Mouse (Mus musculus) intestine, embryonic 14.5 days (tissue): ENCODE measurements at regions not wholly inside any gene's neighbourhood (a gene's known extent, or its start where the extent isn't known, plus 50 kb on each side); places are given as distances from the start of the nearest gene placed in this dataset.

Source experiments
- ATAC-seq: fragments of 200-750 bp; cut with Nextera tagmentation; replicated peaks from 2 replicates; pipeline ENCODE4 v1.8.0; 2017; ENCODE audit warnings: low read depth, moderate number of reproducible peaks, moderate TSS enrichment, moderate library complexity; ENCODE audit not compliant: low FRiP score, low TSS enrichment
- DNase-seq: peaks from one replicate; pipeline ENCODE4 v3.0.0-alpha.2; 2018; ENCODE audit warnings: low spot score
- H3K27ac ChIP-seq: fragments of 300-500 bp; sonication (generic); 2 replicates; pipeline ENCODE4 v1.5.1; 2014; ENCODE audit warnings: low read depth, mild to moderate bottlenecking, control low read depth
- H3K27me3 ChIP-seq: fragments of 300-500 bp; sonication (generic); replicated peaks from 2 replicates; pipeline ENCODE4 v1.6.1; 2014; ENCODE audit warnings: low read length, control low read depth; ENCODE audit not compliant: control insufficient read depth, insufficient read depth
- H3K36me3 ChIP-seq: fragments of 300-500 bp; sonication (generic); 2 replicates; pipeline ENCODE4 v1.6.1; 2014; ENCODE audit warnings: low read length, control low read depth; ENCODE audit not compliant: control insufficient read depth, insufficient read depth
- H3K4me1 ChIP-seq: fragments of 300-500 bp; sonication (generic); replicated peaks from 2 replicates; pipeline ENCODE4 v1.6.1; 2014; ENCODE audit warnings: low read length, control low read depth, mixed read lengths; ENCODE audit not compliant: control insufficient read depth, insufficient read depth
- H3K4me2 ChIP-seq: fragments of 300-500 bp; sonication (generic); 2 replicates; pipeline ENCODE4 v1.6.1; 2014; ENCODE audit warnings: low read length
- H3K4me3 ChIP-seq: fragments of 300-500 bp; sonication (generic); 2 replicates; pipeline ENCODE4 v1.5.1; 2014; ENCODE audit warnings: low read depth, low read length, control low read depth, mixed read lengths
- H3K9ac ChIP-seq: fragments of 300-500 bp; sonication (generic); 2 replicates; pipeline ENCODE4 v1.6.1; 2014; ENCODE audit warnings: mild to moderate bottlenecking, low read length
- H3K9me3 ChIP-seq: fragments of 300-500 bp; sonication (generic); 2 replicates; pipeline ENCODE4 v1.6.1; 2016; ENCODE audit warnings: low read length, control low read depth; ENCODE audit not compliant: control insufficient read depth
- WGBS: fragments of 180-500 bp; shearing (Covaris S2); extraction: QIAGEN DNeasy Blood & Tissue Kit; methylation state at CpG from one replicate; pipeline ENCODE4 v1.1.7; 2014; 5-methylcytosine and 5-hydroxymethylcytosine counted together

DNA sequence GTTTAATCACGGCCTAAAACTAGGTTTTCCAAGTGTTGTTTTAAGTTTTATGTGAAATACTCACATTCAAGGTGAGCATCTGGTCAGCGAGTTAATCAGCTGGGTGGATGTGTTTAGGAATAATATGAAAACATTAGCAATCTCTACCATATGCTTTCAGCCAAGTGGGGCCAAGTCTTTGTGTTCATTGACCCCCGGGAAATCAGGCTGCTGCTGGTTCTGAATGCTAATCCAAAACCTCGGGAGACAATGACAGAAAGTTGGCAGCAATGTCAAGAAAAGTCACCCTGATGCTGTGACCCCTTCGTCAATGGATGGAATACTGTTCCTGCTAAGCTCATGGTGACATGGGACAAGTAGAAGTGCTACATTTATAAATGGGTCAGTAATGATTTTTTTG is 216.2 kb downstream of the Lipi start:
- no peak for DNase-seq
- Histone ChIP-seq H3K4me1 (no peaks in the 10 kb centered on the region), H3K4me2 (no peak overlapping the region), H3K4me3 (no peak overlapping the region), H3K27me3 (no peaks in the 10 kb centered on the region), H3K27ac (no peak overlapping the region), H3K36me3 (no peaks in the 10 kb centered on the region), H3K9ac (no peak overlapping the region), H3K9me3 (no peaks in the 10 kb centered on the region)
- no peak for ATAC-seq
- WGBS: 80% methylated on average over 5 of the region's 5 CpGs

DNA sequence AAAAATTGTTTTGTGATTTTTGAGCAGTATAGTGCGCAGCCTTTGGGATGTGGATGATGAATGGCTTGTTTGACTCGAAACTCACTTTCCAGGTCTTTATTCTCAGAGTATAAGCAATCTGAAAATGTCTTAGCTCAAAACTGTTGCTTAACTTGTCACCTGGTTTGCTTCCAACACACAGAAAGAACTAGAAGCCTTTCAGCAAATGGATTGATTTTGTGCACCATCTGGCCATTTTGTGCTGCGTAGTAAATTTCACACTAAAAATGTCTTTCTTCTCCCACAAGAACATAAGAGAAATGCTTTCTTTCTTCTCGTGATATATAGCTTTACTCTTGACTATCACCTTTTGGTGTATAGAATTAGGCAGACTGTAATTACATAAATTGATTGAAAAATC is 219.1 kb downstream of the Lipi start:
- Histone ChIP-seq H3K27ac (no peak overlapping the region), H3K9ac (no peak overlapping the region), H3K4me2 (no peak overlapping the region), H3K36me3 (no peaks in the 10 kb centered on the region), H3K9me3 (no peaks in the 10 kb centered on the region), H3K27me3 (no peaks in the 10 kb centered on the region), H3K4me1 (no peaks in the 10 kb centered on the region), H3K4me3 (no peak overlapping the region)
- WGBS: 67% methylated on average over 4 of the region's 4 CpGs
- ATAC-seq (no peak), DNase-seq (no peak)

DNA sequence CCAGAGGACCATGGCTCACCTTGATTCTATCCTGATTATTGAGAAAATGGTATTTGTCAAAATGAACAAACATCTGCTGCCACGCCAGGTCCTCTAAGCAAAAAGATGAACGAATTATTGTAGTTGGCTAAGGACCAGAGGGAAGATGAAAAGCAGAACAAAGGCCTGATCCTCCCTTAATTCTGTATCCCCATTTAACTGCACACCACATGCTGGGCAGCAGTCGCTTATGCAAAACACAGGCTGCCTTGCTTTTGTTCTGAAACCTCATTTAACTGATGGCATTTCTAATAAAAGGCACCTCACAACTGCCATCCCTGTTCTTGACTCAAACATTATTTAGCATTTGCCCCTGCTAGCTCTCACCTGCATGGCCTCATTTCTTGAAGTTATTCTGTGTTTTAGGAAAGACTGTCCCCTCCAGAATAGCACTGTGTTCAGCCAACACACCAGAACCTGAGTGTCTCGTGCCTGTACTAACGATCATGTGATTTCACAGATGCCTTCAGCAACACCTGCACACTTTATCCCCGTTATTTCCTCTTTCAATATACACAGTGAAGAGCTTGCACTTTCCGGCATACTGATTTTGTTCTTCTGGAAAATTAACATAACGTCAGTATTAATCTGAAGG is 220.4 kb downstream of the Lipi start:
- DNase-seq: no peak
- ATAC-seq: no peak
- Histone ChIP-seq H3K4me3 (no peak overlapping the region), H3K4me1 (no peaks in the 10 kb centered on the region), H3K27me3 (no peaks in the 10 kb centered on the region), H3K4me2 (no peak overlapping the region), H3K9me3 (no peaks in the 10 kb centered on the region), H3K27ac (no peak overlapping the region), H3K9ac (no peak overlapping the region), H3K36me3 (no peaks in the 10 kb centered on the region)
- 56% methylated on average over 8 of the region's 8 CpGs for WGBS

DNA sequence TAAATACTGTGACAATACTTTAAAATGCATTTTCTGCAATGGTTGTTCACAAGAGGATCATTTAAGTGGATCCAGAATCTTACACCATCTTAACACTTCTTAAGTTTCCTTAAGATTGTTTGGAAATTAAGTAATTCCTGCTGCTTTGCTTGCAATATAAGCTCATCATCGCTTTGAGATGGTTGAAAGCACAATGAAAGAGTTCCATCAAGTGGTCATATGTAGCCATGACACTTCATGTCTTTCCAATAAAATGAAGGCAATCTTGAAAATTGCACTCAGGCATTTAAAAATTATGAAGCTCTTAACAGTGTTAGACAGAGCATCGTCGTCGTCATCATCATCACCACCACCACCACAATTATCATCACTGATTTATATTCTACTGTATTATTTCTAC is 223.8 kb downstream of the Lipi start:
- WGBS: 73% methylated on average over 4 of the region's 4 CpGs
- no peak overlapping the region for H3K27ac ChIP-seq
- H3K27me3 ChIP-seq: no peaks in the 10 kb centered on the region
- no peaks in the 10 kb centered on the region for H3K36me3 ChIP-seq
- H3K4me1 ChIP-seq: no peaks in the 10 kb centered on the region
- ATAC-seq (no peak), DNase-seq (no peak)
- no peak overlapping the region for H3K9ac ChIP-seq
- H3K4me3 ChIP-seq: no peak overlapping the region
- H3K9me3 ChIP-seq: no peaks in the 10 kb centered on the region
- no peak overlapping the region for H3K4me2 ChIP-seq

DNA sequence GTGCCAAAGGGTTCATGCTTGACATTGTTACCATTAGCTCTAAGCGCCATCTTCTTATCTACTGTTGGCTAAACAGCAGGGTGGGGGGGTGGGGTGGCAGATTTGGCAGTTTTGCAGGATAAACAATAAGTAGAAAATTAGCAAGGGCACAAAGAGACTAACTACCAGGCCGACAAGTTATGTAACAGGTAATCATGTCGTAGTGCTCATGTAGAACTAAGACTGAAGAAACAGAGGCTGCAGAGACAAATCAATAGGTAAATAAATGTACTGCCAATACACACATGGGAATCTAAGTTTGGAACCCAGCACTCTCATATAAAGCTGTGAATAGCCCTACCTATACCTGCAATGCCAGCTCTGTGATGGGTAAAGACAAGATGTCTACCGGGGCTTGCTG is 225.1 kb downstream of the Lipi start:
- Histone ChIP-seq H3K4me1 (no peaks in the 10 kb centered on the region), H3K27ac (no peak overlapping the region), H3K9ac (no peak overlapping the region), H3K27me3 (no peaks in the 10 kb centered on the region), H3K36me3 (no peaks in the 10 kb centered on the region), H3K4me2 (no peak overlapping the region), H3K9me3 (no peaks in the 10 kb centered on the region), H3K4me3 (no peak overlapping the region)
- 83% methylated on average over 4 of the region's 4 CpGs for WGBS
- ATAC-seq (no peak), DNase-seq (no peak)

DNA sequence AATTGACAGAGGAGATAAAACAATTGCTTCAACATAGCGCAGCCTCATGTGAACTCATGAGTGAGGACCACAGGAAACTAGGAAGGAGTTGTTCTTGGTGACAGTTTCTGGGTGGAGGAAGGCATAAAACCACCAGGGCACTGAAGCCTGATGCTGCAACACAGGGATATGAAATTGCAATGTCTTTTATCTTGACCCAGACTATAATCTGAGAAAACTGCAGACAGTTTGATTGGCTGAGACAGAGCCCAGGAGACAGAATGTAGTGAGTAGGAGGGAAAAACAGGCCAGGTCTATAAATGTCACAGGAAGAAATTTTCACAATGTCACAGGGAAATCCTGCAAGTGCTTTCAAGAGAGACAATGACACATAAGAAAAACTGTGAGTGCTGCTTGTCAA is 232.5 kb downstream of the Lipi start:
- H3K4me3 ChIP-seq: no peak overlapping the region

DNA sequence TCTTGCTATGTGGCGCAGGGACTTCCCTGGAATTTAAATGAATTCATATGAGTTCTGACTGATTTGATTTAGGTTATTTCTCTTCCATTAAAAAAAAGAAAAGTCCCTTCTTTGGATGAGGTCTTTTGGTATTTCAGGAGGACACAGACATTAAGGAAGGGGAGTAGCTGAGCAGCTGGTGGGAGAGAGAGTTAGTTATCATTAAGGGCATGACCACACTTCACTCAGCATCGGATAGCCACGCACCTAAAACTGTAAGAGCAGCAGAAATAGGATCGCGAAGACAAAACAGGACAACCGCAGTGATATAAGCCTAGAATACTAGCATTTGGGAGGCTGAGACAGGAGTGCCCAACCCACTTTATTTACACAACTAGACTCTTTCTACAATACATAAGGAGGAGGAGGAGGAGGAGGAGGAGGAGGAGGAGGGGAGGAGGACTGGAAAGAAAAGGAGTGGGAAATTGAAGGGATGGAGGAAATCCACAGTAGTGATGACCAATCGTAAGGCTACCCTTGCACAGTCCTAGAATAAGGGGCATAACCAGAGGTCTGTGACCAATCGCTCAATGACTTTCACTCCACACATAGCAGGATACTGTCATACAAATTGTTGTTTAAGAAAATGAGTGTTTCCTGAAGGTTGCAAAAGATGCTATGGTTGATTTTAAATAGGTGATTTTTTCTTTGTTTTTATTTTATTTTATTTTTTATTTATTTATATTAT is 241.5 kb downstream of the Lipi start:
- Histone ChIP-seq H3K4me3 (no peak overlapping the region), H3K4me1 (no peaks in the 10 kb centered on the region), H3K36me3 (no peaks in the 10 kb centered on the region), H3K27ac (no peak overlapping the region), H3K4me2 (no peak overlapping the region), H3K9me3 (no peaks in the 10 kb centered on the region), H3K27me3 (no peaks in the 10 kb centered on the region), H3K9ac (no peak overlapping the region)
- WGBS: 81% methylated on average over 8 of the region's 8 CpGs
- no peak for ATAC-seq
- DNase-seq: no peak

More for the DNA sequence above, 232.5 kb downstream of the Lipi start:
- ATAC-seq (no peak), DNase-seq (no peak)
- Histone ChIP-seq H3K4me2 (no peak overlapping the region), H3K27ac (no peak overlapping the region), H3K4me1 (no peaks in the 10 kb centered on the region), H3K9me3 (no peaks in the 10 kb centered on the region), H3K36me3 (no peaks in the 10 kb centered on the region), H3K27me3 (no peaks in the 10 kb centered on the region), H3K9ac (no peak overlapping the region)
- WGBS: 84% methylated on average over 1 of the region's 1 CpGs

DNA sequence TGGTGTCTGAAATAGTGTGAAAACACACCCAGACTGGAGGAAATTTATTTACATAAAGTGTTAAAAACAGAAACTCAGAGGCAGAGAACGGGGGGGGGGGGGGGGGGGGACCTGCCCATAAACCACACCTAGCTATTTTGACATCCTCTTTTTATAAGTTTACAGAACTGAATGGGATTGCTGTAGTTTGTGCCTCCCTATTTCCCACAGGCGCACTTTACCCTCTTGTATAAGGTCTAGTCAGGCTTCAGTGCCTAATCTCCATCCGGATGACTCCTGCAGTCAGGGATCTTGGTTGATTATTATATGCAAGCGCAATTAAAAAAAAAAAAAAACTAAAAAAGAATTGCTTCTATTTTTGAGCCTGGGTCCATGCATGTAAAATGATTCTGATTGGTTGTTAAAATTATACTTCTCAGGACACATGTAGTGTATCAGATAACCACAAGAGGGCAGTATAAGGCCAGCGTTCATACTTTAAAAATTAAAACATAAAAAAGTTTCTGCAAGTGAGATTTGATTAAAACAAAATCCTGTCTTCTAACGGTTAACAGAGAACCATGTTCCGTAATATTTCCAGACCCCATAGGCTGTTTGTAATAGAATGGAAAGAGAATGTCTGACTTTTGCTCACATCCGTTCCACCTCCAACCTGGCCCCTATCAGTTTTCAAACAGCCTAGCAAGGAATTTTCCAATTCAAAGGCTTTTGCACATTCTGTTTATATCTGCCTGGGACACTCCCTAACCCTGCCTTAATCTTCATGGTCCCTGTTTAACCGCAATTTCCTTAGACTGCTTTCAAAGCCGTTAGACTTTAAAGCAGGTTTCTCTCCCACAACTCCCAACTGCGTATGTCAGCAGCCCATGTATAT is 242.6 kb downstream of the Lipi start:
- no peak overlapping the region for H3K4me3 ChIP-seq
- no peak for ATAC-seq

More for the DNA sequence above, 242.6 kb downstream of the Lipi start:
- no peaks in the 10 kb centered on the region for H3K4me1 ChIP-seq
- no peaks in the 10 kb centered on the region for H3K9me3 ChIP-seq
- WGBS: 30% methylated on average over 10 of the region's 11 CpGs
- no peaks in the 10 kb centered on the region for H3K27me3 ChIP-seq
- no peak overlapping the region for H3K9ac ChIP-seq
- no peak overlapping the region for H3K27ac ChIP-seq
- peak overlapping the region; percentile 37 for H3K4me2 ChIP-seq
- no peak for DNase-seq
- H3K36me3 ChIP-seq: no peaks in the 10 kb centered on the region
